In genomic region chr4:7891128-7891527, GRCm38 (mm10) we compare ENCODE assay signal across 17 mouse cellular contexts.
DNase-seq lines count a peak whose midpoint lies in the region; ATAC-seq and TF ChIP-seq lines count a peak whose summit lies in the region.
"Had no signal": no experiment of that assay in that cellular context is flagged by ENCODE, and none has a peak within 500 bp of the region (broad histone marks: within the 10 kb centered on the region; RNA-seq: fewer than 3 reads in every experiment).

No protein-coding gene starts in this region.

- no peaks in the 10 kb centered on the region for H3K36me3 ChIP-seq in liver, embryonic 14.5 days (replicated peaks; ENCODE audit: control insufficient read depth, insufficient read depth, low read depth)
- H3K36me3 ChIP-seq in CH12.LX (replicated peaks in 1 of 2; ENCODE audit: control insufficient read depth in 1 of 2, insufficient read depth in 1 of 2, low read length in 1 of 2) = no peaks in the 10 kb centered on the region
- H3K36me3 ChIP-seq in kidney, embryonic 15.5 days = no peaks in the 10 kb centered on the region
- H3K36me3 ChIP-seq: limb, embryonic 10.5 days; neural tube, embryonic 13.5 days had no signal

- peak; percentile 9 for DNase-seq in adrenal gland, postnatal 14 days
- DNase-seq in adrenal gland, adult (ENCODE audit: inconsistent age in 2 of 2, low spot score in 1 of 2) = no peak
- DNase-seq in liver, embryonic 14.5 days (ENCODE audit: low read depth in 3 of 3, low spot score in 3 of 3) = no peak
- no peak for DNase-seq in liver
- DNase-seq in CH12.LX (ENCODE audit: extremely low read depth) = peak; percentile 23
- peak; percentile 1 for DNase-seq in mesoderm, embryonic 11.5 days (ENCODE audit: low read depth, low spot score)
- DNase-seq in urinary bladder, postnatal 4 days (ENCODE audit: low spot score in 2 of 2) = no peak
- DNase-seq: cerebellum, postnatal 36 days; heart, postnatal 36 days; kidney, postnatal 10 days; spleen, adult 18-20 months had no signal

- dilution Hi-C loops in CH12.LX (cut with MboI; ENCODE audit: extremely low pct_ligation_motif_present, extremely low pct_unique_long_range_greater_than_20kb, low sequenced_read_pairs) = no loop called here

- H3K27me3 ChIP-seq in liver, embryonic 14.5 days (ENCODE audit: control insufficient read depth, insufficient read depth, low read length) = no peaks in the 10 kb centered on the region
- no peaks in the 10 kb centered on the region for H3K27me3 ChIP-seq in CH12.LX (replicated peaks)
- H3K27me3 ChIP-seq in kidney, embryonic 15.5 days = no peaks in the 10 kb centered on the region
- H3K27me3 ChIP-seq: neural tube, embryonic 13.5 days had no signal

- no peak for TF ChIP-seq EP300 in liver, embryonic 14.5 days (IDR thresholded peaks at IDR 0.05; ENCODE audit: low read depth)
- no peak for TF ChIP-seq EP300 in CH12.LX (IDR thresholded peaks at IDR 0.05; ENCODE audit: low read length)

- in situ Hi-C loops in CH12.LX (cut with MboI; ENCODE audit: low pct_ligation_motif_present, low pct_unique_long_range_greater_than_20kb, low sequenced_read_pairs) = no loop called here

- ATAC-seq in liver, embryonic 14.5 days (ENCODE audit: insufficient read depth) = no peak
- ATAC-seq in kidney, embryonic 15.5 days (replicated peaks; ENCODE audit: low FRiP score) = no peak
- ATAC-seq: inflammation-experienced regulatory T-cells, adult 6 months; midbrain, embryonic 16.5 days had no signal

- H3K9me3 ChIP-seq in liver, embryonic 14.5 days (ENCODE audit: control insufficient read depth, low read length) = no peaks in the 10 kb centered on the region
- H3K9me3 ChIP-seq in CH12.LX (replicated peaks; ENCODE audit: low read length) = no peaks in the 10 kb centered on the region
- H3K9me3 ChIP-seq in kidney, embryonic 15.5 days (replicated peaks) = no peaks in the 10 kb centered on the region
- H3K9me3 ChIP-seq: limb, embryonic 10.5 days; neural tube, embryonic 13.5 days had no signal

- no peak for TF ChIP-seq POLR2A in CH12.LX (IDR thresholded peaks at IDR 0.05; ENCODE audit: low read depth, low read length)

- no peaks in the 10 kb centered on the region for H3K4me1 ChIP-seq in liver, embryonic 14.5 days (replicated peaks; ENCODE audit: control insufficient read depth in 2 of 2, insufficient read depth in 2 of 2, low read length in 1 of 2)
- peaks cover 0 to 14% of the 10 kb centered on the region in 2 experiments; a peak in 1 of 4 replicates for H3K4me1 ChIP-seq in CH12.LX (ENCODE audit: control insufficient read depth in 1 of 2, insufficient read depth in 2 of 2)
- H3K4me1 ChIP-seq in kidney, embryonic 15.5 days = no peaks in the 10 kb centered on the region
- H3K4me1 ChIP-seq: limb, embryonic 10.5 days; neural tube, embryonic 13.5 days had no signal

- H3K27ac ChIP-seq in liver, embryonic 14.5 days = no peak overlapping the region
- no peak overlapping the region for H3K27ac ChIP-seq in CH12.LX (ENCODE audit: insufficient read depth, low read depth)
- no peak overlapping the region for H3K27ac ChIP-seq in kidney, embryonic 15.5 days
- H3K27ac ChIP-seq: limb, embryonic 10.5 days; macrophage; neural tube, embryonic 13.5 days had no signal

- no peak overlapping the region for H3K4me2 ChIP-seq in liver, embryonic 14.5 days (ENCODE audit: low read depth)
- H3K4me2 ChIP-seq in CH12.LX (ENCODE audit: insufficient read depth, low read depth, poor library complexity, severe bottlenecking) = no peak overlapping the region
- no peak overlapping the region for H3K4me2 ChIP-seq in kidney, embryonic 15.5 days
- H3K4me2 ChIP-seq: neural tube, embryonic 13.5 days had no signal

- TF ChIP-seq RAD21 in CH12.LX (IDR thresholded peaks at IDR 0.05; ENCODE audit: low read depth, low read length) = peak; percentile 19

- H3K9ac ChIP-seq in liver, embryonic 14.5 days (replicated peaks) = no peak overlapping the region
- H3K9ac ChIP-seq in CH12.LX (ENCODE audit: insufficient read depth, low read depth) = no peak overlapping the region
- H3K9ac ChIP-seq in kidney, embryonic 15.5 days = no peak overlapping the region
- H3K9ac ChIP-seq: neural tube, embryonic 13.5 days had no signal

- no peak overlapping the region for H3K4me3 ChIP-seq in liver, embryonic 14.5 days (ENCODE audit: insufficient read depth in 1 of 2, low read depth in 2 of 2, low read length in 2 of 2)
- H3K4me3 ChIP-seq in CH12.LX (replicated peaks in 1 of 3; ENCODE audit: low read depth in 2 of 3, low read length in 2 of 3, poor library complexity in 1 of 3) = no peak overlapping the region
- no peak overlapping the region for H3K4me3 ChIP-seq in kidney, embryonic 15.5 days (replicated peaks)
- H3K4me3 ChIP-seq: limb, embryonic 10.5 days; neural tube, embryonic 13.5 days had no signal

- no peaks in the 10 kb centered on the region for H3K79me2 ChIP-seq in CH12.LX (replicated peaks; ENCODE audit: control insufficient read depth, extremely low read depth, insufficient read depth, poor library complexity, severe bottlenecking)

- peak; percentile 31; the same call in 1 of the 2 replicates for TF ChIP-seq CTCF in liver, embryonic 14.5 days (IDR thresholded peaks at IDR 0.05; ENCODE audit: low read depth)
- TF ChIP-seq CTCF in CH12.LX (conservative IDR thresholded peaks at IDR 0.05 in 1 of 2, IDR thresholded peaks at IDR 0.05 in 1 of 2; ENCODE audit: low read depth in 2 of 2, low read length in 2 of 2) = peak; percentile 40 to 54

- 57% methylated on average over 2 of the region's 2 CpGs for WGBS in liver, embryonic 14.5 days (ENCODE audit: insufficient replicate concordance)
- WGBS in kidney, embryonic 15.5 days = 68% methylated on average over 2 of the region's 2 CpGs

TF ChIP-seq in CH12.LX, 34 proteins besides CTCF, POLR2A, EP300 and RAD21:
- TF ChIP-seq ZKSCAN1 (IDR thresholded peaks at IDR 0.05; ENCODE audit: borderline replicate concordance, low read depth, low read length) = no peak
- TF ChIP-seq PAX5 (IDR thresholded peaks at IDR 0.05; ENCODE audit: low read length) = no peak
- no peak for TF ChIP-seq ZNF384 (IDR thresholded peaks at IDR 0.05; ENCODE audit: low read depth, low read length)
- peak; percentile 30; the same call in 1 of the 2 replicates for TF ChIP-seq SMC3 (IDR thresholded peaks at IDR 0.05; ENCODE audit: low read depth, low read length)

Comparison
In these comparisons a context has a peak if more than half of its experiments do, and no peak if none do; other contexts are left out.
1. DNase-seq: peak in adrenal gland, postnatal 14 days (single experiment), CH12.LX (single experiment) and mesoderm, embryonic 11.5 days (single experiment); none in adrenal gland, adult (0 of 2), liver, embryonic 14.5 days (0 of 3), liver (single experiment) and urinary bladder, postnatal 4 days (0 of 2).